Mouse (Mus musculus) kidney, postnatal 0 days (tissue): ENCODE results near the gene Fbxo46. TPM values are rescaled to one million over a fixed set of nuclear protein-coding genes. Genes with fewer than 3 reads are reported as not detected.

ENCODE experiments used
- ATAC-seq: fragments of 200-750 bp; cut with Nextera tagmentation; replicated peaks from 2 replicates; pipeline ENCODE4 v1.8.0; 2017; ENCODE audit warnings: low read depth, moderate number of reproducible peaks, moderate TSS enrichment, moderate library complexity; ENCODE audit not compliant: low FRiP score
- DNase-seq: peaks from one replicate; pipeline ENCODE4 v3.0.0-alpha.2; 2016; ENCODE audit warnings: low spot score
- H3K27ac ChIP-seq: fragments of 300-500 bp; sonication (generic); 2 replicates; pipeline ENCODE4 v1.5.1; 2014; ENCODE audit warnings: mild to moderate bottlenecking
- H3K27me3 ChIP-seq: fragments of 300-500 bp; sonication (generic); 2 replicates; pipeline ENCODE4 v1.6.1; 2014; ENCODE audit warnings: low read length, mixed read lengths; ENCODE audit not compliant: insufficient read depth
- H3K36me3 ChIP-seq: fragments of 300-500 bp; sonication (generic); 2 replicates; pipeline ENCODE4 v1.6.1; 2014; ENCODE audit warnings: low read length, mixed read lengths; ENCODE audit not compliant: insufficient read depth
- H3K4me1 ChIP-seq: fragments of 300-500 bp; sonication (generic); replicated peaks from 2 replicates; pipeline ENCODE4 v1.6.1; 2014; ENCODE audit warnings: antibody characterized with exemption, low read length, mixed read lengths; ENCODE audit not compliant: insufficient read depth
- H3K4me2 ChIP-seq: fragments of 300-500 bp; sonication (generic); 2 replicates; pipeline ENCODE4 v1.6.1; 2014; ENCODE audit warnings: mild to moderate bottlenecking, low read length, moderate library complexity, mixed read lengths
- H3K4me3 ChIP-seq: fragments of 300-500 bp; sonication (generic); replicated peaks from 2 replicates; pipeline ENCODE4 v1.5.1; 2014; ENCODE audit warnings: low read depth, low read length
- H3K9ac ChIP-seq: fragments of 300-500 bp; sonication (generic); 2 replicates; pipeline ENCODE4 v1.6.1; 2014; ENCODE audit warnings: low read depth, low read length
- H3K9me3 ChIP-seq: fragments of 300-500 bp; sonication (generic); replicated peaks from 2 replicates; pipeline ENCODE4 v1.6.1; 2016; ENCODE audit warnings: low read length, inconsistent platforms, mixed read lengths
- CTCF ChIP-seq: IDR thresholded peaks from 2 replicates; pipeline ENCODE4 v1.5.1; 2016; ENCODE audit warnings: antibody characterized with exemption, low read depth, mild to moderate bottlenecking, moderate library complexity
- WGBS: fragments of 180-500 bp; shearing (Covaris S2); extraction: QIAGEN DNeasy Blood & Tissue Kit; methylation state at CpG from one replicate; pipeline ENCODE4 v1.1.7; 2014; 5-methylcytosine and 5-hydroxymethylcytosine counted together
- polyA plus RNA-seq: library from polyadenylated mRNA; unstranded; fragments of >200 nt; fragmentation: Nextera tagmentation; extraction: Ambion mirVana; gene quantifications from 2 replicates; pipeline ENCODE4 v1.2.1, GENCODE M21; 2015

Fbxo46 gene
- polyA plus RNA-seq, 1 experiment from 2014 or later: 12.1 TPM

- no peak for TF ChIP-seq CTCF
- peak overlapping the region; percentile 92 for H3K4me2 ChIP-seq
- H3K36me3 ChIP-seq: 0 out of 2 replicates have a peak, but pooled peaks cover 4% of the 10 kb centered on the region
- peaks cover 20% of the 10 kb centered on the region for H3K4me1 ChIP-seq
- H3K27me3 ChIP-seq: no peaks in the 10 kb centered on the region
- H3K27ac ChIP-seq: peak overlapping the region; percentile 96
- peak overlapping the region; percentile 76 for H3K4me3 ChIP-seq
- ATAC-seq (no peak), DNase-seq (peak; percentile 65)
- peak overlapping the region; percentile 86 for H3K9ac ChIP-seq
- under 1% methylated on average over 78 of the region's 87 CpGs for WGBS
- H3K9me3 ChIP-seq: no peaks in the 10 kb centered on the region
Observed at GRCm38 (mm10) chr7:19094826-19095750, 24.6 kb upstream of the Fbxo46 start.

- Histone ChIP-seq H3K9me3 (no peaks in the 10 kb centered on the region), H3K27ac (peak overlapping the region; percentile 96), H3K36me3 (0 out of 2 replicates have a peak, but pooled peaks cover 3% of the 10 kb centered on the region), H3K27me3 (no peaks in the 10 kb centered on the region), H3K4me1 (peaks cover 20% of the 10 kb centered on the region), H3K4me2 (peak overlapping the region; percentile 92), H3K9ac (peak overlapping the region; percentile 86), H3K4me3 (peak overlapping the region; percentile 76)
- under 1% methylated on average over 17 of the region's 19 CpGs for WGBS
- ATAC-seq: 0 out of 2 replicates have a peak, but pooled peaks have one; percentile 4
- no peak for TF ChIP-seq CTCF
- DNase-seq: peak; percentile 91
Observed at GRCm38 (mm10) chr7:19095751-19096110, 23.9 kb upstream of the Fbxo46 start.

- DNase-seq (no peak), ATAC-seq (no peak)
- no peaks in the 10 kb centered on the region for H3K27me3 ChIP-seq
- TF ChIP-seq CTCF: no peak
- peak overlapping the region; percentile 92 for H3K4me2 ChIP-seq
- H3K9ac ChIP-seq: peak overlapping the region; percentile 86; the same call in 1 of the 2 replicates
- H3K4me1 ChIP-seq: peaks cover 20% of the 10 kb centered on the region
- H3K36me3 ChIP-seq: no peaks in the 10 kb centered on the region
- H3K4me3 ChIP-seq: peak overlapping the region; percentile 76
- WGBS: 50% methylated on average over 5 of the region's 5 CpGs
- H3K27ac ChIP-seq: 0 out of 2 replicates have a peak overlapping the region, but pooled peaks have one; percentile 96
- no peaks in the 10 kb centered on the region for H3K9me3 ChIP-seq
Observed at GRCm38 (mm10) chr7:19096421-19096976, 23.2 kb upstream of the Fbxo46 start.

GRCm38 (mm10) chr7:19097217-19097616, 22.4 kb upstream of the Fbxo46 start:
- H3K27ac ChIP-seq: no peak overlapping the region
- ATAC-seq (no peak), DNase-seq (no peak)
- H3K4me3 ChIP-seq: no peak overlapping the region
- TF ChIP-seq CTCF: no peak
- no peak overlapping the region for H3K9ac ChIP-seq
- no peaks in the 10 kb centered on the region for H3K9me3 ChIP-seq
- no peaks in the 10 kb centered on the region for H3K36me3 ChIP-seq
- H3K27me3 ChIP-seq: no peaks in the 10 kb centered on the region
- H3K4me2 ChIP-seq: no peak overlapping the region
- peaks cover 17% of the 10 kb centered on the region for H3K4me1 ChIP-seq
- 65% methylated on average over 2 of the region's 2 CpGs for WGBS

- H3K4me1 ChIP-seq: peaks cover 13% of the 10 kb centered on the region
- no peak overlapping the region for H3K9ac ChIP-seq
- H3K4me2 ChIP-seq: no peak overlapping the region
- no peak for ATAC-seq
- no peak for DNase-seq
- TF ChIP-seq CTCF: no peak
- no peak overlapping the region for H3K27ac ChIP-seq
- H3K4me3 ChIP-seq: no peak overlapping the region
- no peaks in the 10 kb centered on the region for H3K27me3 ChIP-seq
- H3K9me3 ChIP-seq: no peaks in the 10 kb centered on the region
- H3K36me3 ChIP-seq: no peaks in the 10 kb centered on the region
Observed at GRCm38 (mm10) chr7:19097863-19098262, 21.8 kb upstream of the Fbxo46 start.

- ATAC-seq: no peak
Observed at GRCm38 (mm10) chr7:19098811-19099210, 20.8 kb upstream of the Fbxo46 start.

More at GRCm38 (mm10) chr7:19098811-19099210, 20.8 kb upstream of the Fbxo46 start:
- Histone ChIP-seq H3K27me3 (no peaks in the 10 kb centered on the region), H3K9ac (no peak overlapping the region), H3K4me2 (no peak overlapping the region), H3K4me1 (peaks cover 13% of the 10 kb centered on the region), H3K9me3 (no peaks in the 10 kb centered on the region), H3K27ac (no peak overlapping the region), H3K36me3 (no peaks in the 10 kb centered on the region), H3K4me3 (no peak overlapping the region)
- no peak for DNase-seq
- no peak for TF ChIP-seq CTCF
- 74% methylated on average over 7 of the region's 7 CpGs for WGBS
